Mouse (Mus musculus) liver, embryonic 14.5 days (tissue): ENCODE data around the gene Acsm3. TPM values are rescaled to one million over a fixed set of nuclear protein-coding genes. Genes with fewer than 3 reads are reported as not detected.

ENCODE experiments used
- ATAC-seq: fragments of 200-750 bp; cut with Nextera tagmentation; 2 replicates; pipeline ENCODE4 v1.8.0; 2017; ENCODE audit warnings: moderate number of reproducible peaks, mild to moderate bottlenecking, moderate library complexity; ENCODE audit not compliant: insufficient read depth
- DNase-seq, 3 experiments: peaks; one replicate each; pipeline ENCODE4 v3.0.0-alpha.2; 2012 to 2013; ENCODE audit warnings: low read depth in 3 of 3, low spot score in 3 of 3
- H3K27ac ChIP-seq: fragments of 300-500 bp; sonication (generic); 2 replicates; pipeline ENCODE4 v1.5.1; 2014; ENCODE audit warnings: moderate library complexity, mild to moderate bottlenecking, control low read depth, inconsistent platforms
- H3K27me3 ChIP-seq: fragments of 300-500 bp; sonication (generic); 2 replicates; pipeline ENCODE4 v1.6.1; 2014; ENCODE audit warnings: mild to moderate bottlenecking, low read length, moderate library complexity; ENCODE audit not compliant: control insufficient read depth, insufficient read depth
- H3K36me3 ChIP-seq: fragments of 300-500 bp; sonication (generic); replicated peaks from 2 replicates; pipeline ENCODE4 v1.6.1; 2014; ENCODE audit warnings: low read depth; ENCODE audit not compliant: control insufficient read depth, insufficient read depth
- H3K4me1 ChIP-seq, 2 experiments: fragments of 200-500 bp in 1 of 2; fragments of 300-500 bp in 1 of 2; sonication (generic) in 1 of 2; replicated peaks; 2 replicates each; pipeline ENCODE4 v1.6.1; 2012 to 2014; ENCODE audit warnings: antibody characterized with exemption in 1 of 2, inconsistent platforms in 1 of 2, low read length in 1 of 2; ENCODE audit not compliant: control insufficient read depth in 2 of 2, insufficient read depth in 2 of 2
- H3K4me2 ChIP-seq: fragments of 300-500 bp; sonication (generic); 2 replicates; pipeline ENCODE4 v1.6.1; 2014; ENCODE audit warnings: low read depth, mild to moderate bottlenecking, control low read depth, moderate library complexity
- H3K4me3 ChIP-seq, 2 experiments: fragments of 200-500 bp in 1 of 2; fragments of 300-500 bp in 1 of 2; sonication (generic) in 1 of 2; 2 replicates each; pipeline ENCODE4 v1.5.1; 2012 to 2014; ENCODE audit warnings: low read depth in 2 of 2, low read length in 2 of 2, mild to moderate bottlenecking in 2 of 2, control low read depth in 1 of 2, inconsistent platforms in 1 of 2, moderate library complexity in 1 of 2; ENCODE audit not compliant: insufficient read depth in 1 of 2
- H3K9ac ChIP-seq: fragments of 300-500 bp; sonication (generic); replicated peaks from 2 replicates; pipeline ENCODE4 v1.6.1; 2014; ENCODE audit warnings: mild to moderate bottlenecking, control low read depth, moderate library complexity
- H3K9me3 ChIP-seq: fragments of 300-500 bp; sonication (generic); 2 replicates; pipeline ENCODE4 v1.6.1; 2016; ENCODE audit warnings: low read length, mixed read lengths; ENCODE audit not compliant: control insufficient read depth
- CTCF ChIP-seq: IDR thresholded peaks from 2 replicates; pipeline ENCODE4 v1.5.1; 2016; ENCODE audit warnings: antibody characterized with exemption, low read depth, control low read depth
- EP300 ChIP-seq: IDR thresholded peaks from 2 replicates; pipeline ENCODE4 v1.6.1; 2016; ENCODE audit warnings: antibody characterized with exemption, low read depth
- WGBS: fragments of 180-500 bp; shearing (Covaris S2); extraction: QIAGEN DNeasy Blood & Tissue Kit; methylation state at CpG from one replicate; pipeline ENCODE4 v1.1.7; 2014; ENCODE audit not compliant: insufficient replicate concordance; 5-methylcytosine and 5-hydroxymethylcytosine counted together
- polyA plus RNA-seq, 2 experiments: library from polyadenylated mRNA; depleted of rRNA in 1 of 2; stranded (reverse) in 1 of 2; unstranded in 1 of 2; fragments of >200 nt; fragmentation: Nextera tagmentation in 1 of 2; extraction: Ambion mirVana in 1 of 2; gene quantifications; 2 replicates each; pipeline versions ENCODE4 v1.2.1 to v1.2.3; 2012 to 2014

Acsm3 gene
- polyA plus RNA-seq, 2 experiments, result 1.9 to 2.1 TPM

DNA sequence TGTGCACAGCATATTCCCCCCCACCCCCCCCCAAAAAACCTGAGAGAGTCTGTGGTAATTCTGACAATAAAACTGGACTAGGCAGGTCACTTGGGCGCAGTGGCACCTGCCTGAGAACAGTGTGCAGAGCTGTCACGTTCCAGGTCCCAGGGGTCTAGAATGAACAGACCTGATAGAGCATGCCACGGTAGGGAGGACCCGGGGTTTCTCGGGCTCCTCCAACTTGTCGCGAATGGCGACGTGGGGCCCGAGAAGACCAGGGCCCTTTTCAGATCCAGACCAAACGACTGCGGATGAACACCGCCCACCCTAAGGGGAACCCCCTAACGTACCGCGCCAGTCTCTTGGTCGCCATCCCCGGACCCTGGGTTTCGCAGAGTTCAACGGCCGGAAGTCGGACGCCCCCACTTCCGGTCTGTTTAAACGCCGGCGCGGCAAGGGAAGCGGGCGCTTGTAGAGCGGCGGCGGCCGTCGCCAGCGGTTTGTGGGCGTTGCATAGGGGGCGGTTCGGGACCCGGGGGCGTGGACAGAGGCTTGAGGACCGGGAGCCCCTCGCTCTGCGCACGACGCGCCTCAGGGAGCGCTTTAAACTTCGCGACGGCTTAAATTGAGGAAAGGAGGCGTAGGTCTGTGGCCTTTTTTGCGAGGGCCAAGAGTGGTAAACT is 33.0 kb downstream of the Acsm3 start, which contains the start of the genes Rexo5 and Eri2:
Rexo5 (plus strand) TSS at position 421 of the 665 bp plus-strand sequence.
Eri2 (minus strand) TSS at position 473 of the 665 bp plus-strand sequence.
- TF ChIP-seq CTCF (no peak), EP300 (peak; percentile 28; the same call in 1 of the 2 replicates)
- no peaks in the 10 kb centered on the region for H3K27me3 ChIP-seq
- H3K9me3 ChIP-seq, result no peaks in the 10 kb centered on the region
- H3K36me3 ChIP-seq, result peaks cover 14% of the 10 kb centered on the region
- peak within 1 kb of the TSS; percentile 64 for H3K27ac ChIP-seq
- peak within 1 kb of the TSS; percentile 78 for H3K9ac ChIP-seq
- peaks cover 0 to 8% of the 10 kb centered on the region in 2 experiments; a peak in 2 of 4 replicates for H3K4me1 ChIP-seq
- peak; percentile 96 for ATAC-seq
- WGBS, result under 1% methylated on average over 53 of the region's 53 CpGs
- peak; percentile 78 to 84 (median 78) for DNase-seq
- peak within 1 kb of the TSS; percentile 74 to 98 for H3K4me3 ChIP-seq
- H3K4me2 ChIP-seq, result peak within 1 kb of the TSS; percentile 90

DNA sequence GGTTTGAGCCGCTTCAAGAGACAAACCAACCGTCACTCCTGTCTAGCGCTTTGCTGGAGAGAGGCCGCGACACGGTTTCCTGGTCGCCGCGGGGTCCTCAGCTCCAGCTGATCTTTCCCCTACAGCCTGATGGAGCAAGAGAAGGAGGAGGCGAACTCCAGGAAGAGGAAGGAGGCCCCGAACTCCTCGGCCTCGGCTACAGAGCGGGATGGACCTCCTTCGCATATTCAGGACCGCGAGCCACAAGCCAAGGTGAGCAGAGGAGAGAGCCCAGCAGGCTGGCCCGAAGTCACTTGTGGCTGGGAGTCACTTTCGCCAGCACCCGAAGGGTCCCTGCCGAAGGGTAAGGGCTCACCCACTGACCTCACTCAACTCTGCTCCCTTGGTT is 33.5 kb downstream of the Acsm3 start:
- Histone ChIP-seq H3K36me3 (peaks cover 10% of the 10 kb centered on the region), H3K27ac (peak overlapping the region; percentile 64), H3K9ac (peak overlapping the region; percentile 78), H3K4me3 (peak overlapping the region; percentile 74 to 98), H3K4me2 (peak overlapping the region; percentile 90), H3K4me1 (peaks cover 0 to 8% of the 10 kb centered on the region in 2 experiments; a peak in 2 of 4 replicates), H3K27me3 (no peaks in the 10 kb centered on the region), H3K9me3 (no peaks in the 10 kb centered on the region)
- DNase-seq (no peak), ATAC-seq (peak; percentile 68)
- under 1% methylated on average over 21 of the region's 21 CpGs for WGBS
- TF ChIP-seq CTCF (no peak), EP300 (no peak)

DNA sequence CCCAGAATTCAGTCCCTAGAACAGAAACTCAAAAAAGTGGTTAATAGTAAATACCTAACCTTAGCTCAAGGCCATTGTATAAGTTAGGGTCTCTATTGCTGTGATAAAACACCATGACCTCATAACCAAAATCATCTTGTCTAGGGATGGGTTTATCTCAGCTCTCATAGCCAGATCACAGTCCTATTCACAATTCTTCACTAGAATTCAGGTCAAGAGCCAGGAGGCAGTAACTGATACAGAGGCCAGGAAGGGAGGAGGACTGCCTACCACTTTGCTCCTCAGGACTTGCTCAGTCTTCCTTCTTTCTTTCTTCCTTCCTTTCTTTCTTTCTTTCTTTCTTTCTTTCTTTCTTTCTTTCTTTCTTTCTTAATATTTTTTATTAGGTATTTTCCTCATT is 34.6 kb downstream of the Acsm3 start:
- H3K4me3 ChIP-seq, result peak overlapping the region; percentile 40 to 98; a peak in 2 of 4 replicates

GRCm38 (mm10) chr7:119800488-119800887 is 39.8 kb downstream of the Acsm3 start:
- 84% methylated on average over 3 of the region's 3 CpGs for WGBS

More for the DNA sequence above, 34.6 kb downstream of the Acsm3 start:
- Histone ChIP-seq H3K4me2 (peak overlapping the region; percentile 90), H3K9ac (no peak overlapping the region; the same call in 1 of the 2 replicates), H3K36me3 (peaks cover 5% of the 10 kb centered on the region), H3K9me3 (no peaks in the 10 kb centered on the region), H3K27me3 (no peaks in the 10 kb centered on the region), H3K27ac (no peak overlapping the region), H3K4me1 (peaks cover 0 to 8% of the 10 kb centered on the region in 2 experiments; a peak in 2 of 4 replicates)
- DNase-seq, result peak; percentile 24 to 44 (median 39)
- peak; percentile 39; the same call in 1 of the 2 replicates for ATAC-seq
- TF ChIP-seq EP300, result 0 out of 2 replicates have a peak, but pooled peaks have one; percentile 15
- TF ChIP-seq CTCF, result no peak

DNA sequence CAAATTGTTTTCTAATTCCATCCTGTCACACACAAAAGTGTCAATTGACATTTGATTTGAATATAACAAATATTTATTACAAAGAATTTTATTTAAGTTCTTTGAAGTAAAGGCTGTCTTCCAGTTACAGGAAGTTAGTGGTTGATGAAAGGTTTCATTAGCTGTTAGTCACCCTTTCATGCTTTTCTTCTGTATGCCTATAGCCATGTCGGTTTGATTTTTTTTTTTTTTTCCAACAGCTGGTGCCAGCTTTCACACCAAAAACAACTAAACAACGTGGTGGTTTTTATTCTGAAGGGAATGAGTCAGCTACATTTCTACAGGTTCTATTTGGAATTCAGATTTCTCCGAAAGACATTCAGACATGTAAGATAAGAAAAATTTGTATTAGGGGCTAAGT is 40.3 kb downstream of the Acsm3 start:
- WGBS, result 67% methylated on average over 3 of the region's 3 CpGs
- TF ChIP-seq EP300 (no peak), CTCF (no peak)
- Histone ChIP-seq H3K9me3 (no peaks in the 10 kb centered on the region), H3K36me3 (no peaks in the 10 kb centered on the region), H3K27me3 (no peaks in the 10 kb centered on the region), H3K9ac (no peak overlapping the region), H3K27ac (no peak overlapping the region), H3K4me2 (no peak overlapping the region), H3K4me1 (no peaks in the 10 kb centered on the region), H3K4me3 (no peak overlapping the region)
- DNase-seq (no peak), ATAC-seq (no peak)

More at GRCm38 (mm10) chr7:119800488-119800887, 39.8 kb downstream of the Acsm3 start:
- Histone ChIP-seq H3K27me3 (no peaks in the 10 kb centered on the region), H3K27ac (no peak overlapping the region), H3K9me3 (no peaks in the 10 kb centered on the region), H3K4me3 (no peak overlapping the region), H3K4me2 (no peak overlapping the region), H3K9ac (no peak overlapping the region), H3K4me1 (no peaks in the 10 kb centered on the region), H3K36me3 (no peaks in the 10 kb centered on the region)
- ATAC-seq, result no peak
- TF ChIP-seq EP300, result no peak
- TF ChIP-seq CTCF, result peak; percentile 48; the same call in 1 of the 2 replicates
- DNase-seq, result no peak
